Mouse (Mus musculus) subcutaneous adipose tissue, adult 2 months (tissue): Measurements from ENCODE around the gene Cdca8. TPM values are rescaled to one million over a fixed set of nuclear protein-coding genes. Genes with fewer than 3 reads are reported as not detected.

ENCODE experiments used
- polyA plus RNA-seq: library from polyadenylated mRNA; depleted of rRNA; stranded (reverse); fragments of >200 nt; gene quantifications from 2 replicates; pipeline ENCODE4 v1.2.3, GENCODE M21; 2012; ENCODE audit warnings: low replicate concordance; rRNA removed

Cdca8 gene
- 2.0 and 11.9 TPM in 2 replicates for polyA plus RNA-seq

GRCm38 (mm10) chr4:124939211-124939610, at the start of gene Cdca8:
Gene Cdca8, minus strand, starts transcription at chr4:124939311.

GRCm38 (mm10) chr4:124985671-124986602, 46.8 kb upstream of the Cdca8 start, which contains the start of gene Rspo1:
Gene Rspo1, plus strand, starts transcription at chr4:124986430.

GRCm38 (mm10) chr4:124936613-124937471, 2.3 kb downstream of the Cdca8 start, which contains the start of gene 9930104L06Rik:
Gene 9930104L06Rik, plus strand, starts transcription at chr4:124937048.

GRCm38 (mm10) chr4:124880599-124880998, 58.5 kb downstream of the Cdca8 start, which contains the start of gene Epha10:
Gene Epha10, plus strand, starts transcription at chr4:124880899.

Other genes with a start within 250 kb of the Cdca8 start
- 5.7 and 7.9 TPM in 2 replicates for gene Utp11, start 245.7 kb downstream of the Cdca8 start, polyA plus RNA-seq
- 10.4 and 24.3 TPM in 2 replicates for gene Fhl3, start 238.6 kb downstream of the Cdca8 start, polyA plus RNA-seq
- gene Sf3a3, start 224.5 kb downstream of the Cdca8 start, polyA plus RNA-seq = 10.4 and 20.9 TPM in 2 replicates
- 34.5 and 37.7 TPM in 2 replicates for gene Inpp5b, start 197.5 kb downstream of the Cdca8 start, polyA plus RNA-seq
- gene Mtf1, start 137.2 kb downstream of the Cdca8 start, polyA plus RNA-seq = 5.5 and 7.6 TPM in 2 replicates
- gene Yrdc, start 88.6 kb downstream of the Cdca8 start, polyA plus RNA-seq = 29.5 and 40.0 TPM in 2 replicates
- 43.1 and 59.2 TPM in 2 replicates for gene 1110065P20Rik, start 88.1 kb downstream of the Cdca8 start, polyA plus RNA-seq
- gene Maneal, start 77.1 kb downstream of the Cdca8 start, polyA plus RNA-seq = 0.42 and 0.64 TPM in 2 replicates
- gene Epha10, start 58.4 kb downstream of the Cdca8 start, polyA plus RNA-seq = not detected in 2 replicates
- gene 9930104L06Rik, start 2.3 kb downstream of the Cdca8 start, polyA plus RNA-seq = 12.8 and 22.6 TPM in 2 replicates
- 14.3 and 55.1 TPM in 2 replicates for gene Rspo1, start 47.1 kb upstream of the Cdca8 start, polyA plus RNA-seq
- gene Gnl2, start 77.3 kb upstream of the Cdca8 start, polyA plus RNA-seq = 22.1 and 37.0 TPM in 2 replicates
- gene Dnali1, start 126.4 kb upstream of the Cdca8 start, polyA plus RNA-seq = 0.09 TPM in 1 of 2 replicates, not detected in the other
- 6.0 and 12.0 TPM in 2 replicates for gene Snip1, start 127.4 kb upstream of the Cdca8 start, polyA plus RNA-seq
- gene Meaf6, start 145.8 kb upstream of the Cdca8 start, polyA plus RNA-seq = 13.1 and 18.7 TPM in 2 replicates
- gene Zc3h12a, start 188.5 kb upstream of the Cdca8 start, polyA plus RNA-seq = 8.9 and 14.0 TPM in 2 replicates